Mouse (Mus musculus): ENCODE data around the gene Eif3a.
A peak's percentile ranks its signal among the peaks of the same experiment; 100 is the strongest.

Gene Eif3a

GRCm38 (mm10) chr19:60790551-60791161 lies at the start of gene Eif3a:
Eif3a (minus strand) TSS chr19:60790658.
- peak; percentile 97 for DNase-seq

GRCm38 (mm10) chr19:60837747-60838146 lies 47.3 kb upstream of the Eif3a start:
- DNase-seq, result peak; percentile 83

GRCm38 (mm10) chr19:60818677-60819076 lies 28.2 kb upstream of the Eif3a start:
- no peak for DNase-seq

GRCm38 (mm10) chr19:60813133-60813532 lies 22.7 kb upstream of the Eif3a start:
- no peak for DNase-seq

- DNase-seq, result no peak
Measured at GRCm38 (mm10) chr19:60812036-60812389, 21.6 kb upstream of the Eif3a start.

GRCm38 (mm10) chr19:60811098-60812035 lies 20.9 kb upstream of the Eif3a start, which contains the start of gene Fam45a:
Fam45a (plus strand) TSS chr19:60811585.
- DNase-seq, result peak; percentile 94

GRCm38 (mm10) chr19:60809927-60810326 lies 19.5 kb upstream of the Eif3a start:
- no peak for DNase-seq

- no peak for DNase-seq
Measured at GRCm38 (mm10) chr19:60804903-60805302, 14.4 kb upstream of the Eif3a start.

GRCm38 (mm10) chr19:60799867-60800569 lies 9.6 kb upstream of the Eif3a start:
- DNase-seq, result no peak

GRCm38 (mm10) chr19:60797415-60797814 lies 7.0 kb upstream of the Eif3a start:
- DNase-seq, result no peak

GRCm38 (mm10) chr19:60795244-60795643 lies 4.8 kb upstream of the Eif3a start:
- DNase-seq, result no peak

- DNase-seq, result no peak
Measured at GRCm38 (mm10) chr19:60793170-60793707, 2.8 kb upstream of the Eif3a start.

- DNase-seq, result no peak
Measured at GRCm38 (mm10) chr19:60791164-60791563, 706 bp upstream of the Eif3a start.

GRCm38 (mm10) chr19:60789919-60790506 lies 445 bp downstream of the Eif3a start:
- DNase-seq, result peak; percentile 73

- no peak for DNase-seq
Measured at GRCm38 (mm10) chr19:60789452-60789851, 1.0 kb downstream of the Eif3a start.

- DNase-seq, result no peak
Measured at GRCm38 (mm10) chr19:60788214-60788960, 2.1 kb downstream of the Eif3a start.

GRCm38 (mm10) chr19:60787465-60788150 lies 2.9 kb downstream of the Eif3a start:
- no peak for DNase-seq

GRCm38 (mm10) chr19:60784712-60785111 lies 5.7 kb downstream of the Eif3a start:
- DNase-seq, result no peak

GRCm38 (mm10) chr19:60782034-60782433 lies 8.4 kb downstream of the Eif3a start:
- no peak for DNase-seq

- DNase-seq, result no peak
Measured at GRCm38 (mm10) chr19:60773366-60773765, 17.1 kb downstream of the Eif3a start.

Measured in kidney, postnatal 10 days (tissue).